Mouse (Mus musculus) limb, embryonic 13.5 days (tissue): ENCODE data around the gene Myoz2. TPM values are rescaled to one million over a fixed set of nuclear protein-coding genes. Genes with fewer than 3 reads are reported as not detected.

Experiments
- ATAC-seq: fragments of 200-750 bp; cut with Nextera tagmentation; 2 replicates; pipeline ENCODE4 v1.8.0; 2017; ENCODE audit warnings: low read depth, moderate number of reproducible peaks, moderate TSS enrichment; ENCODE audit not compliant: low FRiP score
- H3K27ac ChIP-seq: fragments of 300-500 bp; sonication (generic); 2 replicates; pipeline ENCODE4 v1.5.1; 2015; ENCODE audit warnings: inconsistent platforms, mild to moderate bottlenecking, moderate library complexity
- H3K27me3 ChIP-seq: fragments of 300-500 bp; sonication (generic); 2 replicates; pipeline ENCODE4 v1.6.1; 2015; ENCODE audit warnings: mild to moderate bottlenecking, inconsistent platforms
- H3K36me3 ChIP-seq: fragments of 300-500 bp; sonication (generic); 2 replicates; pipeline ENCODE4 v1.6.1; 2015; ENCODE audit warnings: inconsistent platforms, mild to moderate bottlenecking, moderate library complexity
- H3K4me1 ChIP-seq: fragments of 300-500 bp; sonication (generic); 2 replicates; pipeline ENCODE4 v1.6.1; 2015; ENCODE audit warnings: inconsistent platforms
- H3K4me2 ChIP-seq: fragments of 300-500 bp; sonication (generic); replicated peaks from 2 replicates; pipeline ENCODE4 v1.6.1; 2015; ENCODE audit warnings: inconsistent platforms, mild to moderate bottlenecking, moderate library complexity
- H3K4me3 ChIP-seq: fragments of 300-500 bp; sonication (generic); 2 replicates; pipeline ENCODE4 v1.5.1; 2015; ENCODE audit warnings: moderate library complexity, mild to moderate bottlenecking, inconsistent platforms
- H3K9ac ChIP-seq: fragments of 300-500 bp; sonication (generic); 2 replicates; pipeline ENCODE4 v1.6.1; 2015; ENCODE audit warnings: mild to moderate bottlenecking, inconsistent platforms
- H3K9me3 ChIP-seq: fragments of 300-500 bp; sonication (generic); 2 replicates; pipeline ENCODE4 v1.6.1; 2016; ENCODE audit warnings: inconsistent platforms
- WGBS: fragments of 180-500 bp; shearing (Covaris S2); methylation state at CpG from one replicate; pipeline ENCODE4 v1.1.7; 2015; 5-methylcytosine and 5-hydroxymethylcytosine counted together
- polyA plus RNA-seq: library from polyadenylated mRNA; unstranded; fragments of >200 nt; fragmentation: Nextera tagmentation; extraction: Ambion mirVana; gene quantifications from 2 replicates; pipeline ENCODE4 v1.2.1, GENCODE M21; 2015

The Myoz2 gene
- polyA plus RNA-seq, 1 experiment from 2014 or later, result 18.3 TPM

DNA sequence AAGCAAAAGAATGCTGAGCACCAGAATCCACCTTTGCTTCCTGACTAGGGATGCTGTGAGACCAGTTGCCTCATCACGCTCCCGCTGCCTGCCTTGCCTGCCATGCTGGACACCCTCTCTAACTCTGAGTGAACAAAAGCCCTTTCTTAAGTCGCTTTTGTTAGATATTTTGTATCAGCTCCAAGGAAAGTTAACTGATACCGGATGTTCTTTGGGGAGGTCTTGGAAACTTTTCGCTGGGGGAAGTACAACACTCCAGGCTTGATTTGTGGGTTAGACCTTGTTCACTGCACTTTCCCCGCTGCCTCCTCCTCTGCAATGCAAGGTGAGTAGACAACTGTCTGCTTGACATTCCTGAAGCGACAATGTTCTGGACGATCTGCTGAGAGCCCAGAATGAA is 36.3 kb downstream of the Myoz2 start:
- Histone ChIP-seq H3K9ac (no peak overlapping the region), H3K9me3 (no peaks in the 10 kb centered on the region), H3K4me2 (no peak overlapping the region), H3K36me3 (no peaks in the 10 kb centered on the region), H3K27me3 (no peaks in the 10 kb centered on the region), H3K4me3 (no peak overlapping the region), H3K27ac (no peak overlapping the region), H3K4me1 (no peaks in the 10 kb centered on the region)
- ATAC-seq, result no peak
- 82% methylated on average over 8 of the region's 8 CpGs for WGBS

DNA sequence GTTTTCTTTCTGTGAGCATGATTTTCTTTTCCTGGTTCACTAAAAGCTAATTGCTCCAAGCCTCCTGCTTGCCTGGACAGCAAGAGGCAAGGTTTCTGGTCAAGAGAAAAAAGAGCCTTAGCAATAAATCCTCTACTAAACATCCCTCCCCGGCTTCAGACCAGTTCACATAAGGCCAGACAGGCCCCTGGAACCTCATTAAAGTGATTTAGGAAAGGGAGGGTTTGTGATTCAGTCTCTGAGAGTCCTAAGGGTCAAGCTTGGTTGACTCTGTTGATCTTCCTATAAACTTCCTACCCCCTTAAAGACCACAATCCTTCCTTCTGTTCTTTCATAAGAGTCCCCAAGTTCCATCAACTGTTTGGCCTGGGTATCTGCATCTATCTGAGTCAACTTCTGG is 37.8 kb downstream of the Myoz2 start:
- H3K36me3 ChIP-seq, result no peaks in the 10 kb centered on the region
- WGBS, result 5% methylated on average over 1 of the region's 1 CpGs

DNA sequence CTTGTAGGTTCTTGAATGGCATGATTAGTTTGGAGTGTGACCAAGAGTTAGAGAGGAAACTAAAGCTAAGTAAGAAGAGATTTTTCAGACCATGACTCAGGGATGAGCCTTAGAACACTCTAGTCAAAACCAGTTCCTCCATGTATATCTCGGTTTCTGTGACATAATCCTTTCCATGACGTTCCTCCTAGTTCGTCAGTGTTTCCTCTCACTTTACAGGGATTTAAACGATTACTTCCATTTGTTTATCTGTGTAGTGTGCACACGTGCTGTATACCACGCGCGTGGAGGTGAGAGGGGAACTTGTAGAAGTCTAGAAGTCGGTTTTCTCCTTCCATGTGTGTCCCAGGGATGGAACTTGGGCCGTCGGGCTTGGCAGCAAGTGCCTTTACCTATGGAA is 47.9 kb downstream of the Myoz2 start:
- 87% methylated on average over 11 of the region's 11 CpGs for WGBS
- ATAC-seq, result no peak
- H3K4me2 ChIP-seq, result no peak overlapping the region
- H3K27me3 ChIP-seq, result no peaks in the 10 kb centered on the region
- H3K9me3 ChIP-seq, result no peaks in the 10 kb centered on the region
- H3K36me3 ChIP-seq, result no peaks in the 10 kb centered on the region
- no peak overlapping the region for H3K4me3 ChIP-seq
- no peak overlapping the region for H3K27ac ChIP-seq
- peaks cover 10% of the 10 kb centered on the region for H3K4me1 ChIP-seq
- no peak overlapping the region for H3K9ac ChIP-seq

More for the DNA sequence above, 37.8 kb downstream of the Myoz2 start:
- Histone ChIP-seq H3K9ac (no peak overlapping the region), H3K27me3 (no peaks in the 10 kb centered on the region), H3K9me3 (no peaks in the 10 kb centered on the region), H3K4me2 (no peak overlapping the region), H3K4me1 (no peaks in the 10 kb centered on the region), H3K4me3 (no peak overlapping the region), H3K27ac (no peak overlapping the region)
- ATAC-seq, result no peak

DNA sequence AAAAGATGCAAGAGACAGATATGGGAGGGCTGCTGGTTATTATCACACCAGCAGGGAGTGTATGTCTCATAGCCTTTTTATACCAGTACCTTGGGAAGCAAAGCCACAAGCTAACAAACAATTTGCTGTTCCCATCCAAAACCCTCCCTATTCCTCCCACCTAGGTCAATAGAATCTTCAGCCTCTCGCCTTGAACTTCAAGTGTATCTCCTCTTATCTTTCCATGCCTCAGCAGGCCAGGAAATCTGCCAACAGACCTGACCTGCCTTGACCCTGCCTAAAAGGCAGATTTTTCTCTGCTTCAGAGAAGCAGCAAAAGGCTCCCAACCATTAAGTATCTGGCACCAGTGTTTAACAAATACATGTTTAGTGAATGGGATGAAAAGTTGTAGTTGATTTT is 48.4 kb downstream of the Myoz2 start:
- H3K4me3 ChIP-seq, result no peak overlapping the region
- no peaks in the 10 kb centered on the region for H3K9me3 ChIP-seq
- no peaks in the 10 kb centered on the region for H3K27me3 ChIP-seq
- 65% methylated on average over 1 of the region's 1 CpGs for WGBS
- no peaks in the 10 kb centered on the region for H3K36me3 ChIP-seq
- no peak for ATAC-seq
- H3K27ac ChIP-seq, result no peak overlapping the region
- H3K4me2 ChIP-seq, result no peak overlapping the region
- no peak overlapping the region for H3K9ac ChIP-seq
- H3K4me1 ChIP-seq, result peaks cover 10% of the 10 kb centered on the region

DNA sequence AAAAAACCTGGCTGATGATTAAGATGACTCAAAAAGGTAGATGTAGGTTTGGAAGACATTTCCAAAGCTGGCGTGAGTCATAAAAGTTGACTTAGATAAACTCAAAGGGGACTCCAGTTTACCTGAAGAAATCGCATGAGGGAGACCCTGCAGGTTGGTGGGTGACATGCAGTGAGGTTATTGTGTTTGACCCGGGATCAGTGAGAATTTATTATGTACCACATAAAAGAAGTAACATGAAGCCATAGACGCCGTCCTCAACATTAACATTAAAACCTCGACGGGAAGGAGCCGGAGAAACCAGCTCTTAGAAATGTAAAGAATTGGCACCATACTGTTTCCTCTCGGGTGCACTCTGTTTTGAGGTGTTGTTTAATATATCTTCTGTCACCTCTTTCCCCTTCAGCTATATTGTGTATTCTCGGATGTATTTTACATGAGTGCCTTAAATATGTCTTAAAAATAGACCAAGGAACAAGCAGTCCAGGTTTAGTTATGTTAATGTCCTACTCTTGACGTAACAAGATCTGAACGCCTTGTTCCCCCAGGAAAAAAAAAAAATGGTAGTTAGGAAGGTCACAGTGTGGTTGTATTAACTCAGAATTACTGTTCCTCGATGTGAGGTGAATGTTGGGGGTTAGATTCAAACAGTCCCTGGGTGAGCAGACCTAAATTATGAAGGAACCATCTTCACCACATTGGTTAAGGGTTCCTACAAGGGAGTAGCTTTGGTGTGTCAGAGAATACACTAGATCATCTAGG is 49.5 kb downstream of the Myoz2 start:
- Histone ChIP-seq H3K9ac (peak overlapping the region; percentile 91), H3K36me3 (no peaks in the 10 kb centered on the region), H3K4me1 (peaks cover 10% of the 10 kb centered on the region), H3K27me3 (no peaks in the 10 kb centered on the region), H3K9me3 (no peaks in the 10 kb centered on the region), H3K4me2 (peak overlapping the region; percentile 75), H3K27ac (peak overlapping the region; percentile 91; the same call in 1 of the 2 replicates), H3K4me3 (peak overlapping the region; percentile 87)
- no peak for ATAC-seq
- WGBS, result 12% methylated on average over 13 of the region's 13 CpGs

DNA sequence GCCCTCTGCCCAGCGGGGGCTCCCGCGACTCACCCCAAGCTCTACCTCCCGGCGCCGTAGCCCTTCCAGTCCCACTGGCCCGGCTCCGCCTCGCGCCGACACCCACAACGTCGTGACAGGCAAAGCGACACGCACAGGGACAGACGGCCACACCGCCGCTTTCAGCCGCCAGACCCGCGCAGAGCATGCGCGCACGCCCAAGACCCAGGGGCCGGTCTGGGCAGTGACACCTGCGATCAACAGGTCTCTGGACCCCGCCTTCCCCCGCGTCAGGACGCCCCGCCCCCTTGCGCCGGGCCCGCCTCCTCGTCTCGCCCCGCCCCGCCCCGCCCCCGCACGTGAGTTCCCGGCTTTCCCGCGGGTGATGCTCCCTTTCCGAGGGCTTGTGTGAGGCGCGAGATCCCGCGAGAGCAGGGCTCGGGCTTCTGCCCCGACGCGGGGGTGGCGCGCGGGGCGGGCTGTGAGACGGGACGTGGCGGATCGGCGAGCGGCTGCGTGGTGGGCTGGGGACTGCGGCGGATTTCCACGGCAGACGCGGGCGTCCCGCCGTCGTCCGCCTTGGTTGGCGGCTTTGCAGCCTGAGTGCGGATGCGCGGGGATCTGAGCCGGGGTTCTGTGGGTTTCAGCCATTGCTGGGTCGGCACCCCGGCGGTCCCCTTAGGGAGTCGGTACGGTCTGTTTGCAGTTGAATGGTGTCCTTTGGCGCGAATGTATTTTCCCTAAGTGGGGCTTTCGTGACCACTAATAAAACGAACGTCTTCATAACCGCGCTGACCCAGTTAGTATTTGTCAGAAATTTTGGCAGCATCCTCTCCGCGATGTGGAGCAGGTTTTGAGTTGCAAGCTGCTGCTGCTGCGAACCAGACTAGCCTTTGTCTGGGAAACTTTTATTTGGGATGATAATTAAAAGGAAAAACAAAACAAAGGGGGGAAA is 50.3 kb downstream of the Myoz2 start, which contains the start of gene Usp53:
Usp53 (minus strand) TSS at position 262 of the 934 bp plus-strand sequence.
- Histone ChIP-seq H3K27me3 (no peaks in the 10 kb centered on the region), H3K9ac (peak within 1 kb of the TSS; percentile 91), H3K27ac (peak within 1 kb of the TSS; percentile 91), H3K9me3 (no peaks in the 10 kb centered on the region), H3K4me1 (peaks cover 10% of the 10 kb centered on the region), H3K36me3 (no peaks in the 10 kb centered on the region), H3K4me3 (peak within 1 kb of the TSS; percentile 87), H3K4me2 (peak within 1 kb of the TSS; percentile 75)
- peak; percentile 96 for ATAC-seq
- WGBS, result under 1% methylated on average over 86 of the region's 94 CpGs

DNA sequence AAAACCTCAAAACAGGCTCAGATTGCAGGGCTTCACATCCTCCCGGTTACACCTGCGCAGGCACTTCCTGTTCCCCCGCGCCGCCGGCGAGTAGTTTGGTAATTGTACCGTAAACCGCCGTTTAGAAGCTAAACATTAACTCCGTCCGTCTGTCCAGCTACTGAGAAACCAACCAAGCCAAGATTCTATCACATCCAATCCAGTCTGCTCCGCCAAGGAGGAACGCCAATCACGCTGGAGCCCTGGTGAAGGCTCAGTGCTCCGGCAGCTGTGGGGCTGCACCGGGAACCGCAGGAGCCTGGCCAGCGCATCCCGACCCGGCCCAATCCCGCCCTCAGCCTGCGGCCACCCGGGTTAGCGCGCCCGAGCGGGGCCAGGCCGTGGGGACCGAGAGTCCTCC is 51.0 kb downstream of the Myoz2 start:
- WGBS, result under 1% methylated on average over 30 of the region's 30 CpGs
- no peak; the same call in none of the 2 replicates for ATAC-seq
- peak overlapping the region; percentile 88 for H3K27ac ChIP-seq
- H3K4me3 ChIP-seq, result peak overlapping the region; percentile 87
- peak overlapping the region; percentile 75 for H3K4me2 ChIP-seq
- no peaks in the 10 kb centered on the region for H3K9me3 ChIP-seq
- H3K4me1 ChIP-seq, result peaks cover 10% of the 10 kb centered on the region
- H3K36me3 ChIP-seq, result peaks cover 3% of the 10 kb centered on the region; the same call in 1 of the 2 replicates
- no peaks in the 10 kb centered on the region for H3K27me3 ChIP-seq
- peak overlapping the region; percentile 73 for H3K9ac ChIP-seq

DNA sequence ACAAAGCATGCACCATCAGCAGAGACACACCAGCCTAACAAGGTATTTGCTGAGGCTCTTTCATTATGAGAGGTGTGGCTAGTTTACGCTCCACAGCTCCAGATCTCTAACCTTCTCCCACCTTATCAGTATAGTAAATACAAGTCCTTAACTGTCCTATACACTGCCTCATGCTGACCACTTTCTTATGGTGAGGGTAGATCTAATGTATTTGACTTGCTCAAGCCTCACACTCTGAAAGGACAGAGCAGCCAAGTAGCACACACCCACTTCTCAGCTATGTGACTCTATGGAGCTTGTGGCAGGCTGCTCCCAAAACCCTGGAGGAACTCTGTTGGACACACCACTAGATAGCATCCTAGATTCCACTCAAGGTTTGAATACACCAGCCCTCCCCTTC is 58.9 kb downstream of the Myoz2 start:
- ATAC-seq, result no peak
- no peaks in the 10 kb centered on the region for H3K9me3 ChIP-seq
- H3K4me1 ChIP-seq, result peaks cover 8% of the 10 kb centered on the region
- H3K27me3 ChIP-seq, result no peaks in the 10 kb centered on the region
- peaks cover 4% of the 10 kb centered on the region; the same call in 1 of the 2 replicates for H3K36me3 ChIP-seq
- H3K4me3 ChIP-seq, result no peak overlapping the region
- no peak overlapping the region for H3K9ac ChIP-seq
- WGBS, result 100% methylated on average over 1 of the region's 1 CpGs
- H3K27ac ChIP-seq, result no peak overlapping the region
- no peak overlapping the region for H3K4me2 ChIP-seq

DNA sequence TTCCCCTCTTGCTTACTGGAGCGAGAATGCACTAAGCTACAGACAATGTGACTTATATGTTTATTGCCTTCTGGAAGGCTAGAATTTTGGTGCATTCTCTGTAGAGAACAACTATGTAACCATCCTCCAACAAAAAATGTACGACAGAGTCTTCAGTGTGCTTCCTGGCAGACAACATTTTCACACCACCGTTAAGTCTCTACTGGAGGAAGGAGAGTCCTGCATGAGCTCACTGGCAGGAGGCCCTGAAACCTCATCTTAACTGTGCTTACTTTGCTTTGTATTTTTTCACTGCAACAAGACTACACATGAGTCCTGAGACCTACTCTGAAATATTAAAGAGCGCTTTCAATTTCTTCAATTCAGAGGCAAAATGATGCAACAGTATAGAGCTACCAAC is 59.5 kb downstream of the Myoz2 start:
- Histone ChIP-seq H3K9me3 (no peaks in the 10 kb centered on the region), H3K4me1 (peaks cover 8% of the 10 kb centered on the region), H3K27me3 (no peaks in the 10 kb centered on the region), H3K36me3 (peaks cover 4% of the 10 kb centered on the region; the same call in 1 of the 2 replicates), H3K9ac (no peak overlapping the region), H3K27ac (no peak overlapping the region), H3K4me3 (no peak overlapping the region), H3K4me2 (no peak overlapping the region)
- WGBS, result 82% methylated on average over 4 of the region's 4 CpGs
- no peak for ATAC-seq

DNA sequence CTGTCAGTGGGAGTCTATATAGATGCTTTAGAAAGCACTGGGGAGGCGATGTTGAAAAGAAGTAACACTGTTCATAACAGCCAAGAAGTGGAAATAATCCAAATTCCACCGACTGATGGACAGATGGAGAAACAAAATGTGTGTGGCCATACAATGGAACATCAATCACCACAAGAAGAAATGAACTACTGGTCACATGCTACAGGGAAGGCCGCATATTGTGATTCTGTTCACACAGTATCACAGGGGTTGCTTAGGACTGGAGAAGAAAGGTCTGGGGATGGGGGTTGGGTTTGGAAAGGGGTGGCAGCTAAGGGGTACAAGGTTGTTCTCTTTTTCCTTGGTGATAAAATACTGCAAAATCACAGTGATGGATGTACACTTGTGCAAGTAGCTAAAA is 60.0 kb downstream of the Myoz2 start:
- no peak for ATAC-seq
- no peak overlapping the region for H3K4me3 ChIP-seq
- H3K27me3 ChIP-seq, result no peaks in the 10 kb centered on the region
- no peak overlapping the region for H3K4me2 ChIP-seq
- H3K36me3 ChIP-seq, result peaks cover 4% of the 10 kb centered on the region; the same call in 1 of the 2 replicates
- no peak overlapping the region for H3K27ac ChIP-seq
- peaks cover 8% of the 10 kb centered on the region for H3K4me1 ChIP-seq
- no peak overlapping the region for H3K9ac ChIP-seq
- no peaks in the 10 kb centered on the region for H3K9me3 ChIP-seq
- WGBS, result 91% methylated on average over 3 of the region's 3 CpGs

DNA sequence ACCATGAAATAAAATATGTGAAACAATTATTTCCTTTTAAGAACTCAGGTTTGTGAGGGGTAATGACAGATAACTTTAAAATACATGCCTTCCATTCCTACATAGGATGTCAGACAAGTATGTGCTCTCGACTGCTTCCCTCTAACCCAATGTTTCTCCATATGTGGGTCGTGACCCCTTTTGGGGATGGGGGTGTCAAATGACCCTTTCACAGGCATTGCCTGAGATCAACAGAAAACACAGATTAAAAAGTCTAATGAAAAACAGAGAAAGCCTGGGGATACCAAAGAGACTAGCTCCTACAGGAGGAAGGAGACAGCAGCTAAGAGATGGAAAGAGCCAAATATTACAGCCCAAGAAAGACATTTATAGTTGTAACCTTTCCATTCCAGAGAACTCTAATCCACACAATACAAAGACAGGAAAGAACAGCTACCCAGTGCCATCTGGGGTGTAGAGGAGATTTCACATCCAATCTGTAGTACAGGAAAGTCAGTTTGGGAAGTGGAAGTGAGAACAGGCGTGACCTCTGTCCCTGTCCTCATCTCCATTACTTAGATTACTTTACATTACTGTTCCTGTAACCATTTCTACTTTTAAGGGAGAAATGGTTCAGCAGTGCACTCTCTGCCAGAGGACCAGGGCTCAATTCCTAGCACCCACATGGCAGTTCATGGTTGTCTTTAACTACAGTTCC is 62.5 kb downstream of the Myoz2 start:
- WGBS, result 36% methylated on average over 3 of the region's 3 CpGs

More for the DNA sequence above, 62.5 kb downstream of the Myoz2 start:
- peaks cover 8% of the 10 kb centered on the region for H3K4me1 ChIP-seq
- no peak for ATAC-seq
- H3K36me3 ChIP-seq, result peaks cover 7% of the 10 kb centered on the region
- H3K4me3 ChIP-seq, result no peak overlapping the region
- no peak overlapping the region for H3K27ac ChIP-seq
- no peak overlapping the region for H3K4me2 ChIP-seq
- no peak overlapping the region for H3K9ac ChIP-seq
- H3K9me3 ChIP-seq, result no peaks in the 10 kb centered on the region
- H3K27me3 ChIP-seq, result no peaks in the 10 kb centered on the region
